ENCODE assay signal across 24 mouse cellular contexts in the genomic region with DNA sequence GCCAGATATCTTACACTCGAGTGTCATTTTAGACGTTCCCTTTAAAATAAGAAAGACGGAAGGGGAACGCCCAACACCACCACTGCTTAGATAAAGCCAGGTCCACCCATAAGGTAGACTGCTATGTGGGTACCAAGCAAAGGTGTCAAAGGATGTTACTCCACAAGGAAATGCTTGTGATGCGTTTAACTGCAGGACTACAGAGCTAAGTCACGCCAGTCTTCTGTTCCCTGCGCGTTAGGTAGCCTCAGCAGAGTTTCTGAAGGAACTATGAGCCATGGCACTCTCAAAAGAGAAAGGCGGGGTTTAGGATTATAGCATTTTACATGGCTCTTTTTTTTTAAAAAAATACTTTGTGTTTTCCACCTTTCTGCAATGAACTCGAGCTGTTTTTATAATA.
"Had no signal": no experiment of that assay in that cellular context is flagged by ENCODE, and none has a peak within 500 bp of the region (broad histone marks: within the 10 kb centered on the region; RNA-seq: fewer than 3 reads in every experiment).

No protein-coding gene starts in this region.

- H3K4me2 ChIP-seq: heart, embryonic 12.5 days; hindbrain, embryonic 14.5 days; intestine, embryonic 15.5 days; kidney, embryonic 15.5 days; limb, embryonic 13.5 days; limb, embryonic 15.5 days had no signal

- H3K27ac ChIP-seq: gastrocnemius, adult 2 months; heart, adult 2 months; hindbrain, embryonic 14.5 days; intestine, embryonic 15.5 days; kidney, embryonic 15.5 days; kidney, postnatal 0 days; limb, embryonic 13.5 days; limb, embryonic 15.5 days had no signal

- H3K27me3 ChIP-seq: heart, embryonic 12.5 days; intestine, embryonic 15.5 days; limb, embryonic 13.5 days had no signal

- ATAC-seq: forebrain, embryonic 16.5 days; hindbrain, embryonic 16.5 days; inflammation-experienced regulatory T-cells, adult 6 months; intestine, embryonic 15.5 days; intestine, postnatal 0 days had no signal

- H3K4me3 ChIP-seq: gastrocnemius, adult 2 months; heart, adult 2 months; heart, embryonic 12.5 days; intestine, embryonic 15.5 days; kidney, embryonic 15.5 days; limb, embryonic 13.5 days; limb, embryonic 15.5 days had no signal

- DNase-seq: gastrocnemius, adult 2 months; gastrocnemius, postnatal 10 days; gastrocnemius, postnatal 25 days; heart, adult 2 months; heart, postnatal 10 days; heart, postnatal 4 days; kidney, adult 2 months; kidney, adult 9 months; kidney, postnatal 14 days; kidney, postnatal 36 days; layer of hippocampus, adult 9-11 months; layer of hippocampus, postnatal 36 days; left cerebral cortex, postnatal 4 days had no signal

- H3K9ac ChIP-seq: heart, embryonic 12.5 days; hindbrain, embryonic 14.5 days; intestine, embryonic 15.5 days; kidney, embryonic 15.5 days; limb, embryonic 13.5 days; limb, embryonic 15.5 days had no signal

- H3K9me3 ChIP-seq: heart, embryonic 12.5 days; intestine, embryonic 15.5 days; kidney, embryonic 15.5 days; limb, embryonic 13.5 days; limb, embryonic 15.5 days had no signal

- H3K4me1 ChIP-seq: heart, embryonic 12.5 days; intestine, embryonic 15.5 days; limb, embryonic 15.5 days had no signal

- H3K36me3 ChIP-seq: heart, embryonic 12.5 days; intestine, embryonic 15.5 days; kidney, embryonic 15.5 days; limb, embryonic 13.5 days; limb, embryonic 15.5 days had no signal
